Mouse (Mus musculus) ES-E14 (cell line): ENCODE results near the gene Pnkp. TPM values are rescaled to one million over a fixed set of nuclear protein-coding genes. Genes with fewer than 3 reads are reported as not detected.

Experiments
- DNase-seq: peaks from one replicate; pipeline ENCODE4 v3.0.0-alpha.2; 2013; ENCODE audit warnings: low read depth, low spot score
- H3K27ac ChIP-seq: 2 replicates; pipeline ENCODE4 v1.5.1; 2012; ENCODE audit warnings: low read depth, mild to moderate bottlenecking, low read length, moderate library complexity, mixed read lengths; ENCODE audit not compliant: poor library complexity, insufficient read depth, severe bottlenecking
- H3K36me3 ChIP-seq: 2 replicates; pipeline ENCODE4 v1.6.1; 2012; ENCODE audit warnings: mild to moderate bottlenecking, low read length, moderate library complexity, mixed read lengths; ENCODE audit not compliant: control insufficient read depth, poor library complexity, insufficient read depth, severe bottlenecking
- H3K4me1 ChIP-seq, 2 experiments: fragments of 150-350 bp in 1 of 2; sonication (generic) in 1 of 2; 2 replicates each; pipeline ENCODE4 v1.6.1; 2012; ENCODE audit warnings: low read length in 2 of 2, mild to moderate bottlenecking in 1 of 2, mixed read lengths in 1 of 2; ENCODE audit not compliant: control insufficient read depth in 2 of 2, insufficient read depth in 2 of 2, poor library complexity in 1 of 2
- H3K4me3 ChIP-seq, 2 experiments: fragments of 150-350 bp in 1 of 2; sonication (generic) in 1 of 2; 2 replicates each; pipeline ENCODE4 v1.5.1; 2012; ENCODE audit warnings: low read length in 2 of 2, low read depth in 1 of 2, mild to moderate bottlenecking in 1 of 2, mixed read lengths in 1 of 2; ENCODE audit not compliant: insufficient read depth in 1 of 2, poor library complexity in 1 of 2, severe bottlenecking in 1 of 2
- H3K9ac ChIP-seq: 2 replicates; pipeline ENCODE4 v1.6.1; 2012; ENCODE audit warnings: low read depth, mild to moderate bottlenecking, low read length, mixed read lengths; ENCODE audit not compliant: poor library complexity, insufficient read depth, severe bottlenecking
- H3K9me3 ChIP-seq: fragments of 150-350 bp; sonication (generic); 2 replicates; pipeline ENCODE4 v1.6.1; 2012; ENCODE audit warnings: low read depth, mild to moderate bottlenecking, low read length; ENCODE audit not compliant: control insufficient read depth, insufficient read depth
- CHD2 ChIP-seq: IDR thresholded peaks from 2 replicates; pipeline ENCODE4 v1.6.1; 2014; ENCODE audit warnings: mild to moderate bottlenecking, low read depth, low read length, inconsistent platforms
- HCFC1 ChIP-seq: IDR thresholded peaks from 2 replicates; pipeline ENCODE4 v1.6.1; 2012; ENCODE audit warnings: low read length, inconsistent platforms, borderline replicate concordance; ENCODE audit not compliant: insufficient read depth
- MAFK ChIP-seq: IDR thresholded peaks from 2 replicates; pipeline ENCODE4 v1.6.1; 2014; ENCODE audit warnings: mild to moderate bottlenecking, low read depth, low read length, inconsistent platforms; ENCODE audit not compliant: insufficient read depth
- ZC3H11A ChIP-seq: IDR thresholded peaks from 2 replicates; pipeline ENCODE4 v1.6.1; 2012; ENCODE audit warnings: low read depth, mild to moderate bottlenecking, inconsistent platforms, low read length, borderline replicate concordance
- ZNF384 ChIP-seq: IDR thresholded peaks from 2 replicates; pipeline ENCODE4 v1.6.1; 2012; ENCODE audit warnings: low read depth, low read length, inconsistent platforms
- in situ Hi-C, 2 experiments: fragments of 600-800 bp; cut with MboI; formaldehyde crosslinking; loops; one replicate each; pipeline ENCODE4 v1.15.1; 2025; ENCODE audit warnings: low sequenced_read_pairs in 2 of 2, inconsistent platforms in 1 of 2; ENCODE audit not compliant: unreplicated experiment in 2 of 2
- total RNA-seq: library from RNA; depleted of rRNA; stranded (reverse); fragments of 300-350 nt; gene quantifications from 2 replicates; pipeline ENCODE4 v1.2.3, GENCODE M21; 2012

Gene Pnkp
- total RNA-seq, 1 experiment, result 37.1 TPM

DNA sequence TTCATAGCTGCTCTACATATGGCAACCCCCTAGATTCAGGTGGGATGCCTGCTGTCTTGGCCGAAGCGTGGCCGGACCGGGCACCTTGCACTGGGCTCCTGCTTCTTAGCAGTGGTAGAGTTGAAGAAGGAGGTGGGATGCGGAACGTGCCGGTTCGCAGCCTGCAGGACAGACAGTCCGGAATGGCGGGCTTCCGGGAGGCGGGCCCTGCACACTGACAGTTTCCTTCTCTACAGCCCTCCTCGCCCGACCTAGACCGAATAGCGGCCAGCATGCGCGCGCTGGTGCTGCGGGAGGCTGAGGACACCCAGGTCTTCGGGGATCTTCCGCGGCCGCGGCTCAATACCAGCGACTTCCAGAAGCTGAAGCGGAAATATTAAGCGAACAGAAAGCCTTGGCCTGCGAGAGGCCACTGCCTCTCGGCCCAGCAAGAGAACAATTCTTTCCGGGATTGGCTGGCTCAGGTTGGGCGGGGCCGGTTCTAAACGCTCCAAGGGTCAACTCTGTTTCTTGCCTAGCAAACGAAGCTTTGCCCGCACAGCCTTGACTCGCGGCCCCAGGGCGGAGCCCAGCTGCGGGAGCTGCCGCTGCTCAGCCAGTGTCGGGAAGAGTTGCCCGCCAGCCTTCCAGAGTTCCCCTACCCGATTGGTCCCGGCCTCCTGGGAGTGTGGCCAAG is 2.4 kb upstream of the Pnkp start:
- peak overlapping the region; percentile 83 for H3K9ac ChIP-seq
- no peaks in the 10 kb centered on the region for H3K9me3 ChIP-seq
- no peaks in the 10 kb centered on the region; the same call in 1 of the 2 replicates for H3K36me3 ChIP-seq
- no peak for TF ChIP-seq HCFC1
- TF ChIP-seq CHD2, result no peak
- TF ChIP-seq MAFK, result no peak
- TF ChIP-seq ZNF384, result no peak
- TF ChIP-seq ZC3H11A, result no peak
- in situ Hi-C loops, result no loop called here
- peaks cover 7 to 26% of the 10 kb centered on the region in 2 experiments for H3K4me1 ChIP-seq
- H3K27ac ChIP-seq, result peak overlapping the region; percentile 64
- peak; percentile 69 for DNase-seq
- H3K4me3 ChIP-seq, result peak overlapping the region; percentile 79

DNA sequence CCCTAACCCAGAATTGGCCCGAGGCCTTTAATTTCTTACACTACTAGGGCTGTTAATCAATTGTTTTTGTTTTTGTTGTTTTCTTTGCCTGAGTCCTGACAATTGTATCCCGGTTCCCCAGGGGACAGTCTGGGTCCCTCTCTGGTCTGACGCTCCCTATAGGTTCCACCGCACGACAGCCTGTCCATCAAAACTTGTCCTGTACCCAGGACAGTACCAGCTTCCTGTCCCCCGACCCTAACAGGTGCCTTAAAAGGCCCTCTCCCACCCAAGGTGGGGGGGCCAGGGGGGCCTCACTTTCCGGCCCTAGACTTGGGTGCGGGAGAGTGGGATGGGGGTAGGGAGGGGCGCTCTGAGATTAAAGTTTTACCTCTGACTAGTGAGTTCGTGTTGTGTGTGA is 1.9 kb upstream of the Pnkp start:
- Histone ChIP-seq H3K4me1 (peaks cover 7 to 26% of the 10 kb centered on the region in 2 experiments), H3K9ac (peak overlapping the region; percentile 83; the same call in 1 of the 2 replicates)
- in situ Hi-C loops, result no loop called here

DNA sequence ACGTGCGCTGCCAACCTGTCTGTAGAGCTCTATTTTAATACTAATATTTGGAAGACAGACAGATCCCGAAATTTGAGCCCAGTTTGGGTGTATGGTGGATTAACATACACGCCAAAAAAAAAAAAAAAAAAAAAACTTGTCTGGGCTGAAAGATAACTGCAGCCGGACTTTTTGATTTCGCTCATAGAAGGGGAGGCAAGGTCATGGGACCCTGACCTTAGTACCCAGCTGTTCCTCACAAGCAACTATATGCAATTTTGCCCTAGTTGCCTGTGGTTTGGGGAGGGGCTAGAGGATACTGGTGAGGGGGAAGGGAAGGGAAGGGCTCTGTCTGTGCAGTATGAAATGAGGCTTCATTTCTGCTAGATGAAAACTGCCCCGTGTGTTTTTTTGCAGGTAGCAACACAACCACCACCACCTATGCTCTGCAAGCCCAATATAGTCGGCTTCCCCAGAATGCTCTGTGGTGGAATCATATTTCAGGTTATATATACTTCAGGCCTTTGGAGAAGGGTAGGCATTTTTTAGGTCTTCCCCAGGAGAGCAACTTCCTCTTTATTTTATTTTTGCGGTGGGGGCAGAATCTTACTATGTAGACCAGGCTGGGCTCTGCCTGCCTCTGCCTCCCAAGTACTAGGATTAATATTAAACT is 548 bp upstream of the Pnkp start:
- no peak for TF ChIP-seq CHD2
- 0 out of 2 replicates have a peak, but pooled peaks have one; percentile 42 for TF ChIP-seq ZNF384
- no peak for TF ChIP-seq HCFC1
- TF ChIP-seq MAFK, result no peak
- TF ChIP-seq ZC3H11A, result no peak
- Histone ChIP-seq H3K36me3 (peaks cover 2% of the 10 kb centered on the region; the same call in 1 of the 2 replicates), H3K4me3 (peak overlapping the region; percentile 99), H3K9me3 (no peaks in the 10 kb centered on the region), H3K9ac (no peak overlapping the region; the same call in 1 of the 2 replicates), H3K4me1 (peaks cover 7 to 23% of the 10 kb centered on the region in 2 experiments), H3K27ac (no peak overlapping the region)
- no peak for DNase-seq
- in situ Hi-C loops, result no loop called here

More for the DNA sequence above, 1.9 kb upstream of the Pnkp start:
- peak overlapping the region; percentile 64 for H3K27ac ChIP-seq
- TF ChIP-seq CHD2 (no peak), ZC3H11A (no peak), ZNF384 (no peak), HCFC1 (no peak), MAFK (no peak)
- no peaks in the 10 kb centered on the region for H3K9me3 ChIP-seq
- DNase-seq, result no peak
- peak overlapping the region; percentile 79 for H3K4me3 ChIP-seq
- no peaks in the 10 kb centered on the region; the same call in 1 of the 2 replicates for H3K36me3 ChIP-seq

DNA sequence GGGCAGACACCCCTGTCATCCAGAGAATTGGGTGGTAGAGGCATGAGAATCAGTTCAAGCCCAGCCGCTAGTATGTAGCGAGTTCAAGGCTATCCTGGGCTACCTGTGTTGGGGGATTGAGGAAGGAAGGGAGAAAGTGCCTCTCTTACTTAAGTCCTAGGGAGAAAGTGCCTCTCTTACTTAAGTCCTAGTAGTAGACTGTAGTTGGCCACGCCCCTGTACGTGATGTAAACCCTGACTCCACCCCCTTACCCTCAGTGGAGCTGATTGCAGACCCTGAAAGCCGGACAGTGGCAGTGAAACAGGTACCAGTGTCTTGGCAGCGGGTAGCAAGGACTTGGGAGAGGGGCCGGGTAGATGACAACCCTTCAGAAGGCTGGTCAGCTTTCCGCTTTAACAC is 966 bp downstream of the Pnkp start:
- H3K4me1 ChIP-seq, result peaks cover 7 to 17% of the 10 kb centered on the region in 2 experiments

More for the DNA sequence above, 966 bp downstream of the Pnkp start:
- no peak overlapping the region; the same call in 1 of the 2 replicates for H3K9ac ChIP-seq
- H3K9me3 ChIP-seq, result no peaks in the 10 kb centered on the region
- in situ Hi-C loops, result no loop called here
- peak overlapping the region; percentile 99 for H3K4me3 ChIP-seq
- H3K27ac ChIP-seq, result no peak overlapping the region
- peaks cover 15% of the 10 kb centered on the region; the same call in 1 of the 2 replicates for H3K36me3 ChIP-seq
- DNase-seq, result no peak
- TF ChIP-seq ZNF384 (no peak), HCFC1 (no peak), MAFK (no peak), CHD2 (no peak), ZC3H11A (no peak)
